Mouse (Mus musculus): ENCODE measurements around the gene Cmip.
"Not testable (repeated sequence)": the region's sequence is repeated elsewhere in the genome, so short reads cannot be mapped to it uniquely, and the experiment has no call there.

Gene Cmip

DNA sequence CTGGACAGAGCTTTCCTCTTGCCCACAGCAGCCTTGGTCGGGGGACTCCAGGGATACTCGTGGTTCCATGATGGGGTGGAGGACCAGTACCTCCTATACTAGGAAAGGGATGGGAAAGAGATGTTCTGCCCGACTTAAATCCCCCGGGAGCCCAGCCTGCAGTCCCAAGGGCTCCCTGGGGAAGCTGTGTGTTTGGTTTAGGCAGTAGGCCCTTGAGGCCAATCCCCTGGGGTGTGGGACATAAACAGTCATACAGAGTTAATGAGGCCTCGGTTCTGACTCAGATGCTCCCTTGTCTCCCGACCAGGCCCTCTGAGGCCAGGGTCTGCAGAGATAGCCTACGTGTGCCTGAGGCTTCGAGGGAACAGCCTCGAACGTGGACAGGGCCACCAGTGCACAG is 130.8 kb downstream of the Cmip start:
- no peak for DNase-seq

- no peak for DNase-seq
Observed at GRCm38 (mm10) chr8:117388370-117388769, 131.5 kb downstream of the Cmip start.

DNA sequence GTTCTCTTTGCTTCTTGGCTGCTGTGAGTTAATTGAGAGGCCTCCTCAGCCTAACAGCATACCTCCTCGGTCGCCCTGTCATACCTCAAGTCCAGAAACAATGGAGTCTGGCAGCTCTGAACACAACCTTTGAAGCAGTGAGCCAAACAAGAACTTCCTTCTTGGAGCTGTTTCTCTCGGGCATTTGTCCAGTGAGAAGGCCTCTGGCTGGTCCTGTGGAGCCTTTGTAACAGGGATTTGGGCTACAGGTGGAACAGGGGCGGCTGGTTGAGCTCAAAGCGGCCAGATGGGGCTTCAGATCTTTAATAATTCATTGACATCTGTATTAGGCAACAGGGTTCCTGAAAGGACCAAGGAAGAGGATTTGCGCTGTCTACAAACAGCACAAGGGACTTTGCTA is 137.0 kb downstream of the Cmip start:
- no peak for DNase-seq

DNA sequence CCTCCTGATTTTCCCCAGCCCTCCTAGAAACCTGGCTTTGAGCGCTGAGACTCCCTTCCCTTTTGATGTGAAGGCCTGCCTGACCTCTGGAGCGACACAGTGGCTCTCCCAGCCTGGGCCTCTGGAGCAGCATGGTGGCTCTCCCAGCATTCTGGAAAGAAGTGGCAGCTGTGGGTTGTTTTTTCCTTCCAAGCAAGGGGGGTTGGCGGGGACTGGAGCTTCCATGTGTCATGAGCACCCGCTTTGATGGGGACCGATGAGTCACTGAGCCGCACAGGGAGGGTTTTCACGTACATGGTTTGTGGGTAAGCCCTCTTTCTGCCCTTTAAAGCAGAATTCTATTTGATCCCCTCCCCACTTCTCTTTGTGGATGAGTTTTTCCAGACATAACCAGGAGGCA is 138.2 kb downstream of the Cmip start:
- DNase-seq: no peak

DNA sequence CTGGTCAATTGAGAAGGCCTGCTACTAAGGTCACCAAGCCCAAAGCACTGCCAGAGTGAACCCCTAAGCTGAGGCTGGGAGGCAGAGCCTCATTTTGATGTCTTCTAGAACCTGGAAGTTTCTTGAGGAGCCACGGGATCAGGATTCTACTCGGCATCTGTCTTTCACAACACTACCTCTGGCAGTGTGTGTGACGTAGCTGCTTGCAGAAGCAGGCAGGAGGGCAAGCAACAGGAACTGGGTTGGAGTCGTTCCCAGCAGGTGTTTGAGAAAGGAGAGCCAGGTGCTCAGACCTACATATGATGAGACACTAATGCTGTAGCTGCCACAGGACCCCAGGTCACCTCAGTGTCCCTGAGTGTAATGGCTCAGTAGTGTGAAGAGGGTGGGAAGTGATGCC is 140.0 kb downstream of the Cmip start:
- no peak for DNase-seq

GRCm38 (mm10) chr8:117397751-117398150 is 140.9 kb downstream of the Cmip start:
- DNase-seq: no peak

- no peak for DNase-seq
Observed at GRCm38 (mm10) chr8:117399229-117399628, 142.4 kb downstream of the Cmip start.

DNA sequence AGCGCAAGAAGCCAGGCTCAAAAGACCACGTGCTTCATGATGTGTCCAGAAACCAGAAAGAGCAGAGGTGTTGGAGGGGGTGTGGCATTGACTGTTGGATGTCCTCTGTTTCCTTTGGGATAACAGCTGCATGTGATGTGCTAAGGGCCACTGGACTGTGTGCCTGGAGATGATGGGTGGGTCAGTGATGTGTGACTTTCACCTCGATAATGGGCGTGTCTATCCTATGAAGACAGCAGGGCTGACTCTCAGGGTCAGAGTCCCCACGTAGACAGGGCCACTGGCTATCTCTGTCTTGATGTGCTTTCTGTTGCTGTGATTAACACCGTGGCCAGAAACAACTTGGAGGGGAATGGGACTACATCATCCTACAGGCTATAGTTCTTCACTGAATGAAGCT is 144.0 kb downstream of the Cmip start:
- no peak for DNase-seq

GRCm38 (mm10) chr8:117401880-117402279 is 145.0 kb downstream of the Cmip start:
- no peak for DNase-seq

DNA sequence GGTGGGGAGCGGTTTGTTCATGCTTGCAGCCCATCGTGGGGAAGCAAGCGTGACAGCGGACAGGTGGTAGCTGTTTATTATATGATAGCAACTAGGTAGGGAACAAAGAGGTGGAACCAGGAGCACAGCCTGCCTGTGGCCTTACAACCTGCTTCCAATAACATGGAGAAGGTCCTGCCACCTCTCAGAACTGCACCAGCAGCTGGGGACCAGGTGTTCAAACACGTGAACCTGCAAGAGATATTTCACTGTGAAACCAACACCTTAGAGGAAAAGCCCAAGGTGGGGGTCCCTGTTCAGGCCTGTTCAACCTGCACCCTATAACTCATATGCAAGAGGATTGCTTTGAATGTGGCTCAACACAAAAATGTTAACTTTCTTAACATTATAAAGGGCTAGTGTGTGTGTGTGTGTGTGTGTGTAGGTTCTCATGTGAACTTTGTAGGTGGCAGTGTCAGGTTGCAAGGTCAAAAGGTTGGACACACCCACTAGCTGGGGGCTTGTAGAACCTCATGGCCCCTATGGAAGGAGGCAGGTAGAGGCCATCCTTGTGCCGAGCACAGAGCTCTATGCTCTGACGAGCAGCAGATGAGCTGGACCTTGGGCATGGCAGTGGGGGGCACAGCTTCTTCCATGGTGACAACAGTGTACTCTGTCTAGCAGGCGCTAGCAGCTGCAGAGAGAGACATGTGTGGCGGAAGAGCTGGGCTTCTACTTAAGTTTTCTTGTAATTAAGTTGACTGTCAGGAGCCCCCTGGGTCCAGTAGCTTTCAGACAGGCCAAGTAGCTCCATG is 146.2 kb downstream of the Cmip start:
- DNase-seq: no peak

DNA sequence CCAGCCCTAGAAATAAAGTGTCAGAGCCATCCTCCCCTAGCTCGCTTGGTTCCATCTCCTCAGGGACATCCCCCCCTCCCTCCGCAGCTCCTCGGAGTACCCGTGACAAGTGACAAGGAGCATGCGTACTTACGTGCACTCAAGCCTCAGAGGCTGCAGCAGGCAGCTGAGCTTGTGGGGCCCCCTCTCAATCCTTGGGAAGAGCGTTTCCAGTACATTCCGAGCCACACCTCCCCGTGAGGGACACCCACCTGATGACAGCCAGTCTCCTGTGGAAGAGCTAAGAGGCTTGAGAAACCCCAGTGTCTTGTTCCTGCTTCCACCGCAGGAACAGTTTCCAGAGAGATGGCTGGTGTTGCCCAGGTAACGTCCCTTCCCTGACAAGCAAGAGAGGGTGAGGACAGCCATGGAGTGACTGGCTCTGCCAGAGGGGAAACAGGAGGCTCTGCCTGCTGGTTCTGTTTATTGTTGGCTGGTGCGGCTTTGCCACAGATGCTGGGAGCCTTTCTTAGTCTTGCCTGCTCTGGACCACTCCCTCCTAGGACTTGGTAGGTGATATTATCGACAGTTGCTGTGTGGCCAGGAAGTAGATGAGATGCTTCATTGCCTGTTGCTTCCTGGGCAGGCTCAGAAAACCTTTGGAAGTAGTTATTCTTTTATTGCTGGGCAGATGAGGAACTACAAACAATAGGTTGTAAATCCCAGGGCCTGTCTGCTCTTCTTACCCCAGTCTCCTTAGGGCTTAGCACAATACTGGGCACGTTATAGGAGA is 147.0 kb downstream of the Cmip start:
- DNase-seq: no peak

DNA sequence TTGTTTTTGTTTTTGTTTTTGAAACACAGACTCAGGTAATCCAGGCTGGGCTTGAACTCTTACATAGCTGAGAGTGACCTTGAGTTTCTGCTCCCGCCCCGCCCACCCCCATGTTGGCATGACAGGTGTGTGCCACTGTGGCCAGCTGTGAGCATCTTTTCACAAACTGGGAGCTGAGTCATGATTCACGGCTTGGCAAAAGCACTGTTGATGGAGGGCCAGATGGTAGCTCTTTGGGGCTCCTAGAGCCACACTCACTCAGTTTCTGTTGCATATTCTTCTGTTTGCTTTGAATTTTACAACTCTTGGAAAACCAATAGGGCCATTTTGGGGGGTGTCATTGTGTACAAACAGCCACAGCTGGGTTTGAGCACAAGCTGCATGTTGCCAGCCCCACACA is 149.2 kb downstream of the Cmip start:
- DNase-seq: no peak

GRCm38 (mm10) chr8:117408634-117409033 is 151.8 kb downstream of the Cmip start:
- no peak for DNase-seq

DNA sequence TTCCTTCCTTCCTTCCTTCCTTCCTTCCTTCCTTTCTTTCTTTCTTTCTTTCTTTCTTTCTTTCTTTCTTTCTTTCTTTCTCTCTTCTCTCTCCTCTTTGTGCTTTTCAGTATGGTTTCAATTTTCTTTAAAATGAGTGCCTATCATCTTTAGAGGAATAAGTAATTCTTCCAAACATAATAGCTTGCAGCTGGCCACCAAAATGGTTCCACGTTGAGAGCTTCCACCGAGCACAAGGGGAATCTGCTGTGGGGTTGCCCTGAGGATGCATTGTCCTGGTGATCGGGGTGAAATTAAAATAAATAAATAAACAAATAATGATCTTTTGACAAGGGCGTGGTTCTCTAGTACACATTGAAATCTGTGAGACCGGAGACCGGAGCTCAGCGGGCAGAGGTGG is 152.2 kb downstream of the Cmip start:
- no peak for DNase-seq

DNA sequence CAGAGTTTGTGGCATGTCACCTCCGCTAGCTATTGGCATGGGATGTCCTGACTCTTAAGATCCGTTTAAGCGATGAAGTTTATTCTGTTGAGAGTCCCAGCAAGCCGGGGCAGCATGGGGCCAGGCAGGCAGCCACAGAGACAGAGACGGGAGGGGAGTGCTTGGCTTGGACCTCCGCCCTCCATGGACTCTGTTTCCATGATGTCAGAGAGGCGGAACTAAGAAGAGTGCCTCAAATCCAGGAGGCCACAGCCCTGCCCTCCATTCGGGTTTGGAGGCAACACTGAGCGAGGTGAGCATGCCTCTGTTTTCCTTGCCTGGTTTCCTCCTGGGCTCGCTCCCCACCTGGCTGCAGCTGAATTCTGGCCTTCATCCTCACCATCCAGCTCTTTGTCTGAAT is 153.5 kb downstream of the Cmip start:
- DNase-seq: no peak

DNA sequence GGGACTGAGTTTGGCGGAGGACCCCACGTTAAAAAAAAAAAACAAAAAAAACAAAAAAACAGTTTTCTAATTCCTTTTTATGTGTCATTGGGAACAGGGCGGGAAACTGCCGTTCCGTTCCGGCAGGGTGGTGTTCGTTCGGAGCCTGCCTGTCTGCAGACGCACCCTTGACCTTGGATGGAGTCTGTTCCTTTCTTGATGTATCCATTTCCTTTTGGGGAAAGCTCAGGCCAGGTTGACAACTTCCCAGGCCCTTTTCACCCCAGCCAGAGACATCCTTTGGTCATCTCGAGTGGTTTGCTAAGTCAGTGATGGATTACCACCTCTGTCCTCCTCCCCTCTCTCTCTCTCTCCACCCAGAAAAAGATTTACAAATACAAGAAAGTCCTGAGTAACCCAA is 154.0 kb downstream of the Cmip start:
- no peak for DNase-seq

DNA sequence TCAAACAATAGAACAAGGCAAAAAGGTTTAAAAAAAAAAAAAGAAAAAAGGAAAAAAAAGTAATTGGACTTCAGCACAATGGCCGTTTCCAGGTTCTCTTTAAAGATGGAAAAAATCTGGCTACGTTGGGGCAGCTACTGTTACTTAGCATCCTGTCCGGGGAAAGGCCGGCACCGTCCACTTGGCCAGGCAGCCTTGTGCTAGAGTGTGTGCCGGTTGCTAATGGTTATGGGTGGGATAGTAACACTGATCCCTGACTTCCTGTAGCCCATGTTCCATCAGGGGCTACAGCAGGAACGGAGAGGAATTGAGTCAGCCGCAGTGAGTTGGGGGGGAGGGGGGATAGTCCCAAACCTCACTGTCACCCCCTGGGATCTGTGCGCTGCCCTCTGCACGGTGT is 155.4 kb downstream of the Cmip start:
- DNase-seq: no peak

GRCm38 (mm10) chr8:117417830-117418229 is 161.0 kb downstream of the Cmip start:
- DNase-seq: no peak

- no peak for DNase-seq
Observed at GRCm38 (mm10) chr8:117420841-117421534, 164.1 kb downstream of the Cmip start.

GRCm38 (mm10) chr8:117421838-117422237 is 165.0 kb downstream of the Cmip start:
- DNase-seq: no peak

DNA sequence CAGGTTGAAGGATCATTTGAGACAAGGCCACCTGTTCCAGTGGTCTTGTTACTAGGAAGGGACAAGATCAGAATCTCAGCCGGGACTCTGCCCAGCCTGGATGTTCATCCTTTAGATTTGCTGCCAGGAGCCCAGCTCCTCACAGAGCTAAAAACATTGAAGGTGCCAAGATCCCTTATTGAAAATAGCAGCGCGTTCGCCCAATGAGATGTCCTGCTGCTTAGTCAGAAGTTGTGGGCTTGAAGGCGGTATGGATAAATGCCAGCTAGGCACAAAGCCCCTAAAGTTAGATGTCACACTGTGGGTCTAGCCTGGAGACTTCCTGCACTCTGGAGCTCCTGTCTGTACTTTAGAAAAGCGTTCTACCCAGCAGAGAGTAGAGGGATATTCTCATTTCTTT is 165.5 kb downstream of the Cmip start:
- no peak for DNase-seq

- no peak for DNase-seq
Observed at GRCm38 (mm10) chr8:117423029-117423428, 166.2 kb downstream of the Cmip start.

DNA sequence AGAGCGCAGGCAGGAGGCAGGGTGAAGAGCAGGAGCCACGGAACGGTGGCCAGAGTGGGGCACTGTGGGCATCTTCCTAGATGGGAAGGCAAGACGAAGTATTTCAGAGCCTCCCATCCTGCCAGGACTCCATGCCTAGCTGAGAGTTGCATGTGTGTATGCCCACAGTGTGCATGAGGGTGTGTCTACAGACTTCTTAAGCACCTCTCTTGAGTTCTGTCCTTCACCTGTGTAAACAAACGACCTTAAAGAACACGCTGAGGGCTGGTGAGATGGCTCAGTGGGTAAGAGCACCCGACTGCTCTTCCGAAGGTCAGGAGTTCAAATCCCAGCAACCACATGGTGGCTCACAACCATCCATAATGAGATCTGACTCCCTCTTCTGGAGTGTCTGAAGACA is 171.0 kb downstream of the Cmip start:
- not testable (repeated sequence) for DNase-seq

Data from thymus, postnatal 14 days (tissue).